15 mouse cellular contexts compared by ENCODE assay signal in genomic region chr4:109112915-109113505, GRCm38 (mm10).
DNase-seq lines count a peak whose midpoint lies in the region; ATAC-seq and TF ChIP-seq lines count a peak whose summit lies in the region.
"Had no signal": no experiment of that assay in that cellular context is flagged by ENCODE, and none has a peak within 500 bp of the region (broad histone marks: within the 10 kb centered on the region; RNA-seq: fewer than 3 reads in every experiment).

No protein-coding gene starts in this region.

- H3K9ac ChIP-seq in liver, embryonic 12.5 days = no peak overlapping the region
- no peak overlapping the region for H3K9ac ChIP-seq in liver, embryonic 11.5 days (ENCODE audit: low read depth, low read length)
- H3K9ac ChIP-seq: embryonic facial prominence, embryonic 12.5 days; forebrain, embryonic 15.5 days; hindbrain, embryonic 12.5 days had no signal

- 62% methylated on average over 7 of the region's 7 CpGs for WGBS in liver, embryonic 12.5 days (ENCODE audit: insufficient replicate concordance)
- WGBS in liver, embryonic 11.5 days = 72% methylated on average over 7 of the region's 7 CpGs

- intact Hi-C loops in gastrocnemius, adult 2 months (cut with DNase I) = no loop called here
- intact Hi-C loops in gastrocnemius, postnatal 36 days (cut with DNase I) = no loop called here

- peaks cover 37% of the 10 kb centered on the region for H3K4me1 ChIP-seq in liver, embryonic 12.5 days
- peaks cover 10% of the 10 kb centered on the region for H3K4me1 ChIP-seq in liver, embryonic 11.5 days (replicated peaks; ENCODE audit: control insufficient read depth, insufficient read depth, low read length)

- ATAC-seq in liver, embryonic 12.5 days = no peak
- ATAC-seq in liver, embryonic 11.5 days (replicated peaks; ENCODE audit: low FRiP score) = no peak
- ATAC-seq: forebrain, embryonic 15.5 days; Patski had no signal

- peak overlapping the region; percentile 33 for H3K4me3 ChIP-seq in gastrocnemius, adult 2 months
- no peak overlapping the region for H3K4me3 ChIP-seq in liver, embryonic 12.5 days
- H3K4me3 ChIP-seq in liver, embryonic 11.5 days (ENCODE audit: low read depth, low read length) = no peak overlapping the region
- H3K4me3 ChIP-seq: embryonic facial prominence, embryonic 12.5 days; forebrain, embryonic 15.5 days; hindbrain, embryonic 12.5 days had no signal

- H3K27ac ChIP-seq in gastrocnemius, adult 2 months = peak overlapping the region; percentile 79
- peak overlapping the region; percentile 46 for H3K27ac ChIP-seq in liver, embryonic 12.5 days
- H3K27ac ChIP-seq in liver, embryonic 11.5 days (ENCODE audit: low read depth, low read length) = no peak overlapping the region; the same call in 1 of the 2 replicates
- H3K27ac ChIP-seq: embryonic facial prominence, embryonic 12.5 days; forebrain, embryonic 15.5 days; hindbrain, embryonic 12.5 days had no signal

- H3K9me3 ChIP-seq in liver, embryonic 12.5 days (replicated peaks) = no peaks in the 10 kb centered on the region
- H3K9me3 ChIP-seq in liver, embryonic 11.5 days (ENCODE audit: control insufficient read depth, low read length) = no peaks in the 10 kb centered on the region
- H3K9me3 ChIP-seq: embryonic facial prominence, embryonic 12.5 days; forebrain, embryonic 15.5 days; hindbrain, embryonic 12.5 days had no signal

- H3K4me2 ChIP-seq in liver, embryonic 12.5 days = no peak overlapping the region
- H3K4me2 ChIP-seq in liver, embryonic 11.5 days = no peak overlapping the region
- H3K4me2 ChIP-seq: embryonic facial prominence, embryonic 12.5 days; forebrain, embryonic 15.5 days; hindbrain, embryonic 12.5 days had no signal

- no peaks in the 10 kb centered on the region for H3K27me3 ChIP-seq in liver, embryonic 12.5 days (replicated peaks)
- no peaks in the 10 kb centered on the region for H3K27me3 ChIP-seq in liver, embryonic 11.5 days (replicated peaks; ENCODE audit: control insufficient read depth, insufficient read depth, low read length)
- H3K27me3 ChIP-seq: embryonic facial prominence, embryonic 12.5 days; forebrain, embryonic 15.5 days; hindbrain, embryonic 12.5 days; Patski had no signal

- no peak for DNase-seq in gastrocnemius, adult 2 months
- DNase-seq in gastrocnemius, postnatal 36 days = no peak
- no peak for DNase-seq in liver, embryonic 11.5 days (ENCODE audit: low spot score)
- DNase-seq in kidney, postnatal 14 days = peak; percentile 66
- DNase-seq in skeletal muscle tissue, adult 2 months (ENCODE audit: low read depth, low spot score) = peak; percentile 38
- DNase-seq in frontal cortex, postnatal 10 days (ENCODE audit: low spot score in 2 of 2) = no peak
- DNase-seq in neural tube, embryonic 10.5 days (ENCODE audit: extremely low spot score, low spot score) = no peak
- DNase-seq: cerebellum, postnatal 14 days; gastrocnemius, postnatal 25 days; thymus, adult 18-20 months had no signal

- H3K36me3 ChIP-seq in liver, embryonic 12.5 days = no peaks in the 10 kb centered on the region
- H3K36me3 ChIP-seq in liver, embryonic 11.5 days (ENCODE audit: control insufficient read depth, insufficient read depth, low read length) = no peaks in the 10 kb centered on the region
- H3K36me3 ChIP-seq: embryonic facial prominence, embryonic 12.5 days; forebrain, embryonic 15.5 days; hindbrain, embryonic 12.5 days had no signal

- no peak for TF ChIP-seq CTCF in gastrocnemius, adult 2 months (IDR thresholded peaks at IDR 0.05)

Comparison
In these comparisons a context has a peak if more than half of its experiments do, and no peak if none do; other contexts are left out.
1. DNase-seq: peak in kidney, postnatal 14 days (single experiment) and skeletal muscle tissue, adult 2 months (single experiment); none in gastrocnemius, adult 2 months (single experiment), gastrocnemius, postnatal 36 days (0 of 2), liver, embryonic 11.5 days (single experiment), frontal cortex, postnatal 10 days (0 of 2) and neural tube, embryonic 10.5 days (single experiment).